Mouse (Mus musculus) limb, embryonic 13.5 days (tissue): ENCODE results near the gene Vgll4. TPM values are rescaled to one million over a fixed set of nuclear protein-coding genes. Genes with fewer than 3 reads are reported as not detected.

Experiments
- ATAC-seq: fragments of 200-750 bp; cut with Nextera tagmentation; 2 replicates; pipeline ENCODE4 v1.8.0; 2017; ENCODE audit warnings: low read depth, moderate number of reproducible peaks, moderate TSS enrichment; ENCODE audit not compliant: low FRiP score
- H3K27ac ChIP-seq: fragments of 300-500 bp; sonication (generic); 2 replicates; pipeline ENCODE4 v1.5.1; 2015; ENCODE audit warnings: inconsistent platforms, mild to moderate bottlenecking, moderate library complexity
- H3K27me3 ChIP-seq: fragments of 300-500 bp; sonication (generic); 2 replicates; pipeline ENCODE4 v1.6.1; 2015; ENCODE audit warnings: mild to moderate bottlenecking, inconsistent platforms
- H3K36me3 ChIP-seq: fragments of 300-500 bp; sonication (generic); 2 replicates; pipeline ENCODE4 v1.6.1; 2015; ENCODE audit warnings: inconsistent platforms, mild to moderate bottlenecking, moderate library complexity
- H3K4me1 ChIP-seq: fragments of 300-500 bp; sonication (generic); 2 replicates; pipeline ENCODE4 v1.6.1; 2015; ENCODE audit warnings: inconsistent platforms
- H3K4me2 ChIP-seq: fragments of 300-500 bp; sonication (generic); replicated peaks from 2 replicates; pipeline ENCODE4 v1.6.1; 2015; ENCODE audit warnings: inconsistent platforms, mild to moderate bottlenecking, moderate library complexity
- H3K4me3 ChIP-seq: fragments of 300-500 bp; sonication (generic); 2 replicates; pipeline ENCODE4 v1.5.1; 2015; ENCODE audit warnings: moderate library complexity, mild to moderate bottlenecking, inconsistent platforms
- H3K9ac ChIP-seq: fragments of 300-500 bp; sonication (generic); 2 replicates; pipeline ENCODE4 v1.6.1; 2015; ENCODE audit warnings: mild to moderate bottlenecking, inconsistent platforms
- H3K9me3 ChIP-seq: fragments of 300-500 bp; sonication (generic); 2 replicates; pipeline ENCODE4 v1.6.1; 2016; ENCODE audit warnings: inconsistent platforms
- WGBS: fragments of 180-500 bp; shearing (Covaris S2); methylation state at CpG from one replicate; pipeline ENCODE4 v1.1.7; 2015; 5-methylcytosine and 5-hydroxymethylcytosine counted together
- polyA plus RNA-seq: library from polyadenylated mRNA; unstranded; fragments of >200 nt; fragmentation: Nextera tagmentation; extraction: Ambion mirVana; gene quantifications from 2 replicates; pipeline ENCODE4 v1.2.1, GENCODE M21; 2015

Vgll4 gene
- polyA plus RNA-seq, 1 experiment from 2014 or later = 154 TPM

DNA sequence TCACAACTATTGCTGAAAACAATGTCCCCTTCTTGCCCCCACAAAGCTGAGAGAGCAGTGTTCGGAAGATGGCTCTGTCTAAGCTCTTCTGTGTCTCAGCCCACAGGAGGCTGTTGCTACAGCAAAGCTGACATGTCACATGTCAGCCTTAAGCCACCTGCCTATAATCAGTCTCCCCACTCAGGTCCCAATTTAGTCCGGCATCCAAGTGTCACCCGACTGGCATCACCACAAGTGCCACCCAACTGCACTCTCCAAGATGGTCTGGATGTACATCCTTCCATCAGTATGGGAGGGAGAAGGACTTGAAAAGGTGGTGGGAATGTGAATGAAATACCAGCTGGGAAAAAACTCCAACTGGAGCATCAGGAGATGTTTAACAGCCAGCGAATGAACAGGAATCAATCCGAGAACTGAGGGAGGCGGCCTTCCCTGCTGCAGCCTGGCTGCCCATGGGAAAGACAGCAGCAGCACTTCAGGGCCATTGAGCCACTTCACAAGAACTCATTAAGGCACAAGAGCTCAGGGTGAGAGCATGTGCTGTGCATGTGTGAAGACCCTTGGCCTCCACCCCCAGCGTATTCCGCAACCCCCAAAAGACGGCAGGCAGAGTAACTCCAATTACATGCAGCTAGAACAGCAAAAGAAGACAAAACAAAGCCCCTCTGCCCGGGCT lies 55.6 kb downstream of the Vgll4 start:
- no peaks in the 10 kb centered on the region for H3K9me3 ChIP-seq
- H3K4me3 ChIP-seq = no peak overlapping the region
- peaks cover 81% of the 10 kb centered on the region for H3K4me1 ChIP-seq
- ATAC-seq = peak; percentile 16; the same call in 1 of the 2 replicates
- 29% methylated on average over 10 of the region's 10 CpGs for WGBS
- peaks cover 9% of the 10 kb centered on the region; the same call in 1 of the 2 replicates for H3K36me3 ChIP-seq
- H3K27ac ChIP-seq = peak overlapping the region; percentile 44; the same call in 1 of the 2 replicates
- peak overlapping the region; percentile 36; the same call in 1 of the 2 replicates for H3K9ac ChIP-seq
- no peaks in the 10 kb centered on the region for H3K27me3 ChIP-seq
- H3K4me2 ChIP-seq = peak overlapping the region; percentile 12

DNA sequence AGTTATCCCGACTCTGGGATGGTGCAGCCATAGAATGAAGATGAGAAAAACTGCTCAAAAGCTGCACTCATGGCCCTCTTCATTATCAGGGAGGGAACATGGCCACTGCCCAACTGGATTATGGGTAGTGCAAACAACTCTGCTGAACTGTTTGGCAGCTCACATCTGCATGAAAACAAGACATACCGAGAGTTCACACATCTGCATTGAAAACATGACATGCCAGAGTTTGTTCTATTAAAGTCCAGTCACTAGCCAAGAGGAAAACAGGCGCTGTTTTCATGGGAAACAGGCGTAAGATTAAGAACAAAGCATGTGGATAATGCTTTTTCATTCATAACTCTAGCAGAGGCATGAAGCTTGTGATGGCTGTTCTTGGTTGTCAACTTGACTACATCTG lies 56.7 kb downstream of the Vgll4 start:
- H3K4me2 ChIP-seq = no peak overlapping the region

GRCm38 (mm10) chr6:114911540-114911939 lies 58.3 kb downstream of the Vgll4 start:
- Histone ChIP-seq H3K4me1 (peaks cover 75% of the 10 kb centered on the region), H3K36me3 (peaks cover 10% of the 10 kb centered on the region), H3K27me3 (no peaks in the 10 kb centered on the region), H3K9ac (no peak overlapping the region), H3K4me2 (no peak overlapping the region), H3K4me3 (no peak overlapping the region), H3K9me3 (no peaks in the 10 kb centered on the region), H3K27ac (no peak overlapping the region)
- no peak for ATAC-seq
- 81% methylated on average over 3 of the region's 3 CpGs for WGBS

More for the DNA sequence above, 56.7 kb downstream of the Vgll4 start:
- no peak overlapping the region for H3K9ac ChIP-seq
- WGBS = 22% methylated on average over 4 of the region's 4 CpGs
- H3K4me1 ChIP-seq = peaks cover 75% of the 10 kb centered on the region
- H3K36me3 ChIP-seq = peaks cover 10% of the 10 kb centered on the region
- H3K4me3 ChIP-seq = no peak overlapping the region
- no peaks in the 10 kb centered on the region for H3K27me3 ChIP-seq
- ATAC-seq = no peak
- no peaks in the 10 kb centered on the region for H3K9me3 ChIP-seq
- H3K27ac ChIP-seq = peak overlapping the region; percentile 22; the same call in 1 of the 2 replicates

DNA sequence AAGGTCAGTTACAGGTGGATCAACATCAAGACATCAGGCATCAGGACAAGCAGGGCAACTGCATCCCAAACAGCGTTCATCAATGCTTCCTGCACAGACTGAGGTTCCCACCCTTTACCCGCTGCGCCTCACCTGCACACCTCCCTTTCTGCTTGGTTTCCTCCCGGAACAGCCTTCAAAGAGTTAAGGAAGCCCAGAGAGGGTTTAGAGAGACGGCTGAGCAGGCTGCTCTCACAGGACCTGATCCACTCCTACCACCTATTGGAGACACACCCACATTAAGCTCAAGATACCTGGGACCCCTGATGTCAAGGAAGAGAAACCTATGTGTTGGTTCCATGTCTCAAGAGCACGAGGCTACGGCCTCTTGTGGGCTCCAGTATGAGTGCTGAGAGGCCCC lies 60.0 kb downstream of the Vgll4 start:
- 85% methylated on average over 7 of the region's 7 CpGs for WGBS
- Histone ChIP-seq H3K4me3 (no peak overlapping the region), H3K4me1 (peaks cover 72% of the 10 kb centered on the region), H3K4me2 (no peak overlapping the region), H3K9me3 (no peaks in the 10 kb centered on the region), H3K36me3 (peaks cover 10% of the 10 kb centered on the region), H3K9ac (no peak overlapping the region), H3K27ac (no peak overlapping the region), H3K27me3 (no peaks in the 10 kb centered on the region)
- no peak for ATAC-seq

- Histone ChIP-seq H3K4me1 (peaks cover 72% of the 10 kb centered on the region), H3K27me3 (no peaks in the 10 kb centered on the region), H3K4me3 (no peak overlapping the region), H3K27ac (no peak overlapping the region), H3K9me3 (no peaks in the 10 kb centered on the region), H3K4me2 (no peak overlapping the region), H3K36me3 (peaks cover 10% of the 10 kb centered on the region), H3K9ac (no peak overlapping the region)
- ATAC-seq = no peak
- WGBS = 95% methylated on average over 6 of the region's 6 CpGs
These were observed 62.3 kb downstream of the Vgll4 start for GRCm38 (mm10) chr6:114907459-114907858.

DNA sequence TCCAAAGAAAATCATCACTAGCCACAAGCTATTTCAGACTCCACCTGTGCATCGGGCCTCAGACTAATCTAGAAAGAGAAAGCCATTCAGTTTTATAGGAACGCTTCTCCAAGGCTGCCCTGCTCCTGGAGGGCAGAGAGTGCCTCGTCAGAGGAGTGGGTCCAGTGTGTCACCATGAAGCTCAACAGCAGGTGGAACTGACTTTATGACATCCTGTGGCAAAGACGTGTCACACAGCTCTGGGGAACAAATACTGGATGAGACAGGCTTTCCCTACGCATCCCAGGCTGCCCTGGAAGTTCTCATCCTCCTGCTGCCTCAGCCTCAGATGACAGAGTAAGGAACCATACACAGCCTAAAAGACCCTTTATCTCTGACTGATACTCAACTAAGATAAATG lies 63.6 kb downstream of the Vgll4 start:
- no peak overlapping the region for H3K4me3 ChIP-seq
- H3K9ac ChIP-seq = no peak overlapping the region
- ATAC-seq = no peak
- WGBS = 46% methylated on average over 5 of the region's 5 CpGs
- H3K27me3 ChIP-seq = no peaks in the 10 kb centered on the region
- peaks cover 72% of the 10 kb centered on the region for H3K4me1 ChIP-seq
- H3K4me2 ChIP-seq = no peak overlapping the region
- H3K27ac ChIP-seq = no peak overlapping the region
- peaks cover 10% of the 10 kb centered on the region for H3K36me3 ChIP-seq
- H3K9me3 ChIP-seq = no peaks in the 10 kb centered on the region

GRCm38 (mm10) chr6:114905253-114906028 lies 64.4 kb downstream of the Vgll4 start:
- H3K4me3 ChIP-seq = no peak overlapping the region
- no peak overlapping the region for H3K27ac ChIP-seq
- peaks cover 79% of the 10 kb centered on the region for H3K4me1 ChIP-seq
- no peak for ATAC-seq
- H3K9ac ChIP-seq = no peak overlapping the region
- 60% methylated on average over 8 of the region's 8 CpGs for WGBS
- H3K4me2 ChIP-seq = no peak overlapping the region
- H3K27me3 ChIP-seq = no peaks in the 10 kb centered on the region
- no peaks in the 10 kb centered on the region for H3K9me3 ChIP-seq
- H3K36me3 ChIP-seq = peaks cover 10% of the 10 kb centered on the region

DNA sequence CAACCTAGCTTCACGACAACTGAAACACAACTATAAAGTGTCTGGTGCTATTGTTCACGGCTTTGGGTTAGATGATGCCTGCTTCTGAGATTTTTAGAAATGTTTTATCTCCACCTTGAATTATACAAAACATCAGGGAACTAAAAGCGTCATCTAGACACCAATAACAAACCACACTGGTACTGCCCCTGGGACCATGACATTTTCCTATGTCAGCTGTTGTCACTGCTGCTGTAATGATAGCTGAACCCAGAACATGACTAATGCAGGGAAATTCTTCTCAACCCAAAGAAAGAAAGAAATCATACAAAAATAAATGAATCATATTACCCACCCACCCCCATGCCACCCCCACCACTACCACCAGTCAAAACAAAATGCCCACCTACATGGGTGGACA lies 65.0 kb downstream of the Vgll4 start:
- Histone ChIP-seq H3K36me3 (peaks cover 9% of the 10 kb centered on the region), H3K4me1 (peaks cover 85% of the 10 kb centered on the region)

GRCm38 (mm10) chr6:114904233-114904632 lies 65.6 kb downstream of the Vgll4 start:
- Histone ChIP-seq H3K4me3 (no peak overlapping the region), H3K27ac (no peak overlapping the region), H3K9ac (no peak overlapping the region), H3K4me1 (peaks cover 91% of the 10 kb centered on the region), H3K9me3 (no peaks in the 10 kb centered on the region), H3K4me2 (no peak overlapping the region), H3K27me3 (no peaks in the 10 kb centered on the region), H3K36me3 (peaks cover 7% of the 10 kb centered on the region)
- 72% methylated on average over 6 of the region's 6 CpGs for WGBS
- ATAC-seq = no peak

More for the DNA sequence above, 65.0 kb downstream of the Vgll4 start:
- Histone ChIP-seq H3K27me3 (no peaks in the 10 kb centered on the region), H3K27ac (no peak overlapping the region), H3K9ac (no peak overlapping the region), H3K4me3 (no peak overlapping the region), H3K9me3 (no peaks in the 10 kb centered on the region), H3K4me2 (no peak overlapping the region)
- 87% methylated on average over 3 of the region's 3 CpGs for WGBS
- no peak for ATAC-seq

DNA sequence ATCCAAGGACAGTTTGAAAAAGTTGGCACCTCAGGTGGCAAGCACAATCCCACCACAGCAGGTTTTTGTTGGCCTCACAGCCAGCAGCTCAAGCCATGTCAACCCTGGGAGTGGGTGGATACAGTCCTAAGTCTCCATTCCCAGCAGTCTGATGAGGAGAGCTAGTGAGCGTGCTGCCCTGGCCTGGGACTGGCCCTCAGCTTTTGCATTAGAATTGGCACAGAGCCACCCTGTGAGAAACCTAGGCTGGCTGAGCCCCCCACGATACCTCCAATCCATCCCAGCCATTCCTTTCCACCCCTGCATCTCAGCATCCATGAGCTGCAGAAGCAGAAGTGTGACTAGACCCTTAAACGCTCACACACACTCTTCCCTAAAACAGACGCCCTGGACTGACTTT lies 67.9 kb downstream of the Vgll4 start:
- H3K4me1 ChIP-seq = peaks cover 84% of the 10 kb centered on the region
- peak overlapping the region; percentile 45 for H3K9ac ChIP-seq

GRCm38 (mm10) chr6:114901321-114901824 lies 68.4 kb downstream of the Vgll4 start:
- Histone ChIP-seq H3K9ac (peak overlapping the region; percentile 3; the same call in 1 of the 2 replicates), H3K27ac (peak overlapping the region; percentile 77), H3K4me1 (peaks cover 78% of the 10 kb centered on the region), H3K27me3 (no peaks in the 10 kb centered on the region), H3K4me3 (no peak overlapping the region), H3K4me2 (peak overlapping the region; percentile 46), H3K36me3 (peaks cover 26% of the 10 kb centered on the region), H3K9me3 (no peaks in the 10 kb centered on the region)
- ATAC-seq = peak; percentile 38; the same call in 1 of the 2 replicates
- 1% methylated on average over 12 of the region's 12 CpGs for WGBS

More for the DNA sequence above, 67.9 kb downstream of the Vgll4 start:
- peak overlapping the region; percentile 46 for H3K4me2 ChIP-seq
- no peak for ATAC-seq
- 11% methylated on average over 4 of the region's 4 CpGs for WGBS
- H3K9me3 ChIP-seq = no peaks in the 10 kb centered on the region
- H3K4me3 ChIP-seq = no peak overlapping the region; the same call in 1 of the 2 replicates
- no peaks in the 10 kb centered on the region for H3K27me3 ChIP-seq
- H3K27ac ChIP-seq = peak overlapping the region; percentile 77
- peaks cover 21% of the 10 kb centered on the region for H3K36me3 ChIP-seq

DNA sequence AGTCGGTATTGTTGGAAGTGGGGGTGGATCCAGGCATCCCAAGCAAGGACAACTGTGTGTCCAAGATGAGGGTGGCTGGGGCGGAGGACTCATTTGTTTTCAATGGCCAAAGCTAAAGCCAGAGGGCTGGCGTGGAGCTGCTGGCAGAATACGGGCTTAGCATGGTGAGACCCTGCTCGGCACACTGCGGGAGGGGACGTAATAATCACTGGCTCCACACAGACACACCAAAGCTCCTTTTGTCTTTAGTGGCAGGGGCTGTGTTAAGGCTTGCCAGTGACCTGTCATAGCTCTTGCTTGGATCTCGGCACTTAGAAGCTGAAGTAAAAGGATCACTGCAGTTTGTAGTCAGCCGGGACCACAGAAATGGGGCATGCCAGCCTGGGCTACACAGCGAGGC lies 69.6 kb downstream of the Vgll4 start:
- Histone ChIP-seq H3K36me3 (peaks cover 38% of the 10 kb centered on the region), H3K27ac (peak overlapping the region; percentile 83), H3K9me3 (no peaks in the 10 kb centered on the region), H3K4me3 (peak overlapping the region; percentile 1), H3K27me3 (no peaks in the 10 kb centered on the region), H3K4me1 (peaks cover 67% of the 10 kb centered on the region), H3K9ac (no peak overlapping the region; the same call in 1 of the 2 replicates), H3K4me2 (peak overlapping the region; percentile 56)
- 12% methylated on average over 10 of the region's 10 CpGs for WGBS
- no peak for ATAC-seq
